Mouse (Mus musculus) embryonic stem cell, embryonic (primary cell): ENCODE results near the gene Aldob.
"Not testable (repeated sequence)": the region's sequence is repeated elsewhere in the genome, so short reads cannot be mapped to it uniquely, and the experiment has no call there.

Experiments
- CTCF ChIA-PET, 4 experiments: fragments of 300-600 bp in 2 of 4; fragments of 350-600 bp in 2 of 4; sonication (Branson Sonifier 250); formaldehyde crosslinking; loops; one replicate each; lab custom pipeline; 2022; ENCODE audit warnings: inconsistent platforms in 2 of 4; lab: Charles Lee
- POLR2A ChIA-PET, 4 experiments: fragments of 300-600 bp in 2 of 4; fragments of 350-600 bp in 2 of 4; sonication (Branson Sonifier 250); formaldehyde crosslinking; loops; one replicate each; lab custom pipeline; 2022; ENCODE audit warnings: antibody characterized with exemption in 4 of 4, inconsistent platforms in 1 of 4; lab: Charles Lee

The Aldob gene

DNA sequence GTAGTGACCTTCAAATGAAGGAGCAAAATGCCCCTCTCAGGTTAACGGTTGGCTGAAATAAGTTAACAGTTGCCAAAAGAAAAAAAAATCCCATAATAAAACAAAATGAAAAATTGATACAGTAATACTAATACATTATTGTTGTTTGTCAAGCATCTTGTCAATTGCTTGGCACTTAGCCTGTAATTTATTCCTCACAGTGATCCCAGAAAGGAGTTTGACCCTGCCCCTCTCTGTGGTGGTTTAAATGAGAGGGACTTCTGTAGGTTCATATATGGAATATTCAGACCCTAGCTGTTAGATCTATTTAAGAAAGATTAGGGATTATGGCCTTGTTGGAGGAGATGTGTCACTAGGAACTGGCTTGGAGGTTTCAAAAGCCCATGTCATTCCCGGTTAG lies 3.3 kb downstream of the Aldob start:
- POLR2A ChIA-PET, result no interaction called here
- CTCF ChIA-PET, result no interaction called here

DNA sequence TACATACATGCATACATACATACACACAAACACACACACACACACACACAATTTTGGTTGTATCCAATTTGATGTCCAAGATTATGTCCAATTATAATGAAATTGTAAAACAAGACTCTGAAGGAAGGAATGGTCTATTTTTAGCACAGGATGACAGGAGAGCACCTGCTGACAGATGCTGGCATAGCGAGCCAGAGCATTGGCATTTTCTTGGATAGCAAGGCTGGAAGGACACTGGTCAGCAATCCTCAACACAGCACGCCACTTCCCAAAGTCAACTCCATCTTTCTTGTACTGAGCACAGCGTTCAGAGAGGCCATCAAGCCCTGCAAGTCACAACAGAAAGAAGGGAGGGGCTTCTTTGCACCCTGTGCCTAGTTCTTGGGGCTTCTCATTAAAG lies 8.4 kb downstream of the Aldob start:
- ChIA-PET POLR2A (no interaction called here), CTCF (no interaction called here)

DNA sequence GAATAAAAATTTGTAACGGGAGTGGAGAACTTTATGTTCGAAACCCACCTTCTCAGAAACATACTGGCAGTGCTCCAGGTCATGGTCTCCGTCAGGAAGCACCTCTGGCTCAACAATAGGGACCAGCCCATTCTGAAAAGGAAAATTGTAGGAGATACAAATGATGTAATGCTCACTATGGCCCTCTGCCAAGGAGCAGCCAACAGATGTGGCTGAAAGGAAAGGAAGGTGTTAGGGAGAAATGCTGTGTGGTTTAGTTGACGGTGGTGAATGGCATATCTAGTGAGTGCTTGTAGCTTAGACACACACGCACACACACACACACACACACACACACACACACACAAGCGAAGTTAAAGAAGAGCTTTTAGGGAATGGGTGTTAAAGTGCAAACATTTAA lies 9.7 kb downstream of the Aldob start:
- POLR2A ChIA-PET, result no interaction called here

DNA sequence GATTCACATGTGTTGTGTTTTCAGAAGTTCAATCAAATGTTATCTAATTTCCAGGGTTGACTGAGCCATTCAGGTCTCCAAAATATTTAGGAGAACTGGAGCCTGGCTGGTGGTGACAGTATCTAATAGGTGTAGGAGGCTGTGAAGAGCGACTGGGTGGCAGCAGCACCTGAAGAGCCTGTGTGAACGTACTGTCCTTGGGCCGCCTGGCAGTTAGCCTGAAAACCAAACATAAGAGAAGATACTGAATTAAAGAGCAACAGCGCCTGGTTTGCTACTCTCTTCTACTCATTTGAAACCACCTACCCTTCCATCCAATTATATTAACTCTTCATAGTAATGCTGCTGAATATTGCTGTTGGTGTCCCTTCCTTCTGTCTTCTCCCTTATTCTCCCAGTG lies 12.7 kb downstream of the Aldob start:
- CTCF ChIA-PET, result no interaction called here
- POLR2A ChIA-PET, result interaction anchor here in 1 of 4 experiments (1.2 kb wide), 1 partner anchor 16 kb away, joined by 4 read pairs; the partner anchor contains the start of genes Mrpl50 and Zfp189

More for the DNA sequence above, 9.7 kb downstream of the Aldob start:
- CTCF ChIA-PET, result no interaction called here

DNA sequence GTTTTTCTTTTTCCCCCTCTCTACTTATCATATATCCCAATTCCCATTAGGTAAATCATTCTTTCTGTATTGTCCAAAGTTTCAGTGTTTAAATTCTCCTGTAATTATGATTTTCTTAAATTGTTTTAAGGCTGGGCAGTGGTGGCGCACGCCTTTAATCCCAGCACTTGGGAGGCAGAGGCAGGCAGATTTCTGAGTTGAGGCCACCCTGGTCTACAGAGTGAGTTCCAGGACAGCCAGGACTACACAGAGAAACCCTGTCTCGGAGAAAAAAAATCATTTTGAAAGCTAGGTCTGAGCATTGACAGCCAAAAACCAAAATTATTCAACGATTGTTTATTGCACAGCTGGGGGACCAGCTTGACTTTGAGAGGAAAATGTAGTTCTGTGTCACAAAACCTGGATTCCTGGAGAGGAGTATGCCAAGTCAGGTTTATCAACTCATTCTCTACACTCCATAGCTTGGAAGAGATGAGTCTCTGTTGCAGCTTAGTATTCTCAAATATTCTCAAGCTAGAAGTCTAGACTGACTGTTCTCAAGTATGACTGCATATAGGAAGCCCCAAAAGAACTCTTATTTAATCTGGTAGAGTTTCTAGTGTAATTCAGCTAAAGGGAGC lies 13.6 kb downstream of the Aldob start:
- ChIA-PET POLR2A (interaction anchor here in 2 of 4 experiments (1.1 to 1.2 kb wide), 2 partner anchors 11 to 15 kb away, joined by 3 to 4 read pairs; partner anchors contain the start of genes Mrpl50 (in 1 of the 2) and Zfp189 (in 1 of the 2)), CTCF (no interaction called here)

DNA sequence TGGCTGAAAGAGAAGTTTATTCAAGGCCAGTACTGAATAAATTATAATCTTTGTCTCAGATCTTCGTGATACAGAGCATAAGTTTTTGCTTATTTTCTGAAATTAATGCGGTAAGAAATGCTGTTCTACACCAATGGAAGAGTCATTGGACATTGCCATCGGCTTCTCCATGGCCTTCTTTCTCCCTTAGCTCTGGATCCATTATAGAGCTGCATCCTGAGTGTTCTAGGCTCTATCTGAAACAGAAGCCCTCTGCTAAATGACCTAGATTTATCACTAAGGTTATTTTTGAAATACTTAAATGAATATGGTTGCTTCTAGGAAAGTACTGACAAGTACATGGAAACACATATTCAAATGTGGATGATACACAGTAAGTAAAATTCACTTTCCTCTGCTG lies 14.3 kb downstream of the Aldob start:
- POLR2A ChIA-PET, result no interaction called here
- CTCF ChIA-PET, result no interaction called here

DNA sequence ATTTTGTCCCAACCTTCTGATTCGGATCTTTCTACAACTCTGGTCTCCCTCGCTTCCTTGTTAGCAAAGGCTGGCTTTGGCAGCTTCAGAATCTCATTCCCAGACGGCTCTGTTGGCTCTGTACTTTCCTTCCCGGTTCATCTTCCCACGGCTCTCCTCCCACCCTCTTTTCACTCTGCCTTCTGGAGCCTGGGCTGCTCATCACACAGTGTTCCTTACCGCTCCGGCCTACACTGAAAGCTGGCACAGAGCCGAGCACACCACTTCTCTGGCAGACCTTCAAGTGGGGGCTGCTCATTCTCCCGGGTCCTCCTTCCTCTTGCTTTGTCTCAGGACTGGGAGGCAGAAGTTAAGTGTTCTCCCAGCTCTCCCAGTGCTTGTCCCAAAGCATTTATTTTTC lies 26.8 kb downstream of the Aldob start:
- POLR2A ChIA-PET, result no interaction called here
- CTCF ChIA-PET, result no interaction called here

DNA sequence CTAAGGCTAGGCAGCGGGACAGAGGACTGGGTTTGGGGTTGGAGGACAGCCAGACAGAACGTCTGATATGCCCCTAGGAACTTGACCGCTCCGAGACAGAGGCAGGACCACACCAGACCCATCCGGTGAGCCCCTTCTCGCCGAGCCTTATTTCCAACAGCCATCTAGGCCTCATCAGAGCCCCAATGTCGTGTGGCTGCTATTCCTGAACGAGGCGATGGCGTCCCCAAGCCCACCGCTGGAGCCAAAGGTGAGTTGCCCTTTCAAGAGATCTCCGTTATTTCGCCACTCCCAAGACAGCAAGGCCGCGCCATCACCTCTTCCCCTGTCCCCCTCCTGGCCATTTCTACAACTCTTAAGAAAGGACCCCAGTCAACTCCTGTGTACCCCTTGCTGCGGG lies 28.0 kb downstream of the Aldob start:
- CTCF ChIA-PET, result interaction anchor here in 2 of 4 experiments (0.8 to 1.0 kb wide), 3 partner anchors 54 to 1242 kb away, joined by 3 to 4 read pairs (median 3); partner anchors contain the start of genes Erp44 (in 1 of the 2) and Invs (in 1 of the 2)
- POLR2A ChIA-PET, result interaction anchor here in 3 of 4 experiments (0.5 to 1.9 kb wide), 26 partner anchors 8 to 153 kb away, joined by 3 to 29 read pairs (median 4); partner anchors contain the start of genes Rnf20 (in 3 of the 3), Baat (in 2 of the 3), Acnat1 (in 1 of the 3) and Tmem246 (in 1 of the 3)

DNA sequence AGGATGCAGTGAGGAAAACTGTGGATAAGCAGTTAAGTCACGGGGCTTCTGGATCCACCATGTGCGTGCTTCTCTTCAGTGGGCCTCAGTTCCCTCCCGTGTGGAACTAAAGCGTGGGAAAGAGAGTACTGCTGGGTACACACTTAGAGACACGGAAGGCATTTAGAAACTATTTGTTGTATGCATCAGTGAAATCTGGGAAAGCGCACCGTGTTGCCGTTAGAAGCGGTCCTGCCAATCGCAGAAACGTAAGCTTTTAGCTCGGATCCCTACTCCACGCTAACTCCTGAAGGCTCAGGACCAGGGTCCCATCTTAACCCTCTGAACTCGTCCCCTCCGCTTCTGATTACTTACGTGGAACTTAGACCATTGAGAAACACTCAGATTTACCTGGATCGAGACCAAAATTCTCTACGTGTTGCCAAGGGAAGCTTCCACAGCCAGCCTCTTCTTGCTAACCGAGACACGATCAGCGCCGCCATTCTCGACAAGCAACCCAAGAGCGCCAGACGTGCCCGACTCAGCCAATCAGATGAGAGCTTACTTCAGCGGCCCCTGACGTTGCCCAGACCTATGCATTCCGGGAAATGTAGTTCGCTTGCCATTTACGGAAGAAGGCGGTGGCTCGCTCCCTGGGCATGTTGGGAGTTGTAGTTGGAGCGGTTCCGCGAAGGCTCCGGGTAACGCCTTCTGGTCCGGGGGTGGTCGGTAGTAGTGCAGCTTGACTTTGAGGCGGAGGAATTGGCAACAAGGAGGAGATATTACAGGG lies 28.6 kb downstream of the Aldob start, which contains the start of the genes Mrpl50 and Zfp189:
Gene Mrpl50 (minus strand): TSS at position 522 of the 769 bp plus-strand sequence.
Gene Zfp189 (plus strand): TSS at position 605 of the 769 bp plus-strand sequence.
- ChIA-PET CTCF (interaction anchor here in 2 of 4 experiments (0.8 to 1.0 kb wide), 5 partner anchors 22 to 1241 kb away, joined by 3 to 6 read pairs (median 3); partner anchors contain the start of genes Erp44 (in 1 of the 2) and Invs (in 1 of the 2)), POLR2A (interaction anchor here in 3 of 4 experiments (0.5 to 1.9 kb wide), 30 partner anchors 9 to 1047 kb away, joined by 3 to 29 read pairs (median 4); partner anchors contain the start of genes Rnf20 (in 3 of the 3), Baat (in 2 of the 3), Acnat1 (in 1 of the 3) and Tex10 (in 1 of the 3))

DNA sequence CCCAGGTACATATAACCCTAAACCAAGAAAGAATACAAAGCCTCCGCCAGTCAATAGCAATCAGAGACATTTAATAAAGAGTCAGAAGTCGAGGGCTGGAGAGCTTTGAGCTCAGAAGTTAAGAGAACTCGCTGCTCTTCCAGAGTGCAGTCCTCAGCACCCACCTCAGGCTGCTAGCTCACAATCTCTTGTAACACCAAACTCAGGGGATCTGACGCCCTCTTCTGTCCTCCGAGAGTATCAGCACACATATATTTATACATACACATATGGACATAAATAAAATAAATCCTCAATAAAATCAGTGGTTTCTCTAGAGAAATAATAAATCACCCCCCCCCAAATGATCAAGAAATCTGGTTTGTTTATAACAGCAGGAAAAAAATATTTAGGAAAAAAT lies 29.9 kb downstream of the Aldob start:
- ChIA-PET CTCF (interaction anchor here (0.6 to 1.1 kb wide), 9 partner anchors 8 to 1038 kb away, joined by 3 to 15 read pairs (median 3); no protein-coding TSS in a partner anchor), POLR2A (interaction anchor here in 3 of 4 experiments (0.6 to 1.9 kb wide), 8 partner anchors 12 to 291 kb away, joined by 3 to 7 read pairs (median 4); partner anchors contain the start of genes Rnf20 (in 2 of the 3) and Baat (in 1 of the 3))

DNA sequence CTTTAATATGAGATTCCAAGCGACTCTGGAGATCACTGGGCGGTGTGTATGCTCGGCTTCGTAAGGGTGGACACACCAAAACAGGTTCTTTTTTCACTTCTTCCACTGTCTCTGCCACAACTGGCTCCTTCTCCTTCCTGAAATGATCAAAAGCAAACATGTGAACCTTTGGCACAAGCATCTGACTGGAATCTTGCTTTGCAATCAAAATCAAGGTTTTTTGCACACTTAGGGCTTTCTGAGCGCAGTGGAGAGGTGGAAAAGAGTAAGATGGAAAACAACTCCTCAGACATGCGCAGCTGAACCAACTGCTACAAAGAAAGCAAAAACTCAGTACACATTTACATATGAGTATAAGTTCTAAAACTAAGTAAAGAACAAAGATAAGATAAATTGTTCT lies 34.9 kb downstream of the Aldob start:
- POLR2A ChIA-PET, result interaction anchor here in 1 of 4 experiments (1.4 kb wide), 1 partner anchor 11 kb away, joined by 5 read pairs; no protein-coding TSS in a partner anchor
- CTCF ChIA-PET, result interaction anchor here in 1 of 4 experiments (0.6 kb wide), 1 partner anchor 1485 kb away, joined by 3 read pairs; no protein-coding TSS in a partner anchor

DNA sequence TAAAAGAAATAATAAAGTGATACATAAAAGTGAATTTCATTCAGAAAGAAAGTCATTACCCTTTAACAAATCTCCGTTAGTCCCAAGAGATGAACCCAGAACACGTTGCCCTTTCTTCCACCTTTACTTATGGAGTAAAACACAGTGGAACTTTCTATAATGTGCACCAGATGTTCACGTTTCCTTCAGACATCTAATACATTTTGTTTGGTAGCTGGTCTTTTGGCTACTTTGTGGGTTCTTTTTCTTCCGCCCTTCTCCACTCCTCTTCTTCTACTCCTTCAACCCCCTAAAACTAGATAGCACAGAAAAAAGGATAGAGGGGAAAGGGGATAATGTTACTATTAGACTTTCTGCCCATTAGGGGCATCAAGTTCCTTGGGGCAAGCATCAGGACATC lies 36.7 kb downstream of the Aldob start:
- POLR2A ChIA-PET, result no interaction called here
- CTCF ChIA-PET, result no interaction called here

DNA sequence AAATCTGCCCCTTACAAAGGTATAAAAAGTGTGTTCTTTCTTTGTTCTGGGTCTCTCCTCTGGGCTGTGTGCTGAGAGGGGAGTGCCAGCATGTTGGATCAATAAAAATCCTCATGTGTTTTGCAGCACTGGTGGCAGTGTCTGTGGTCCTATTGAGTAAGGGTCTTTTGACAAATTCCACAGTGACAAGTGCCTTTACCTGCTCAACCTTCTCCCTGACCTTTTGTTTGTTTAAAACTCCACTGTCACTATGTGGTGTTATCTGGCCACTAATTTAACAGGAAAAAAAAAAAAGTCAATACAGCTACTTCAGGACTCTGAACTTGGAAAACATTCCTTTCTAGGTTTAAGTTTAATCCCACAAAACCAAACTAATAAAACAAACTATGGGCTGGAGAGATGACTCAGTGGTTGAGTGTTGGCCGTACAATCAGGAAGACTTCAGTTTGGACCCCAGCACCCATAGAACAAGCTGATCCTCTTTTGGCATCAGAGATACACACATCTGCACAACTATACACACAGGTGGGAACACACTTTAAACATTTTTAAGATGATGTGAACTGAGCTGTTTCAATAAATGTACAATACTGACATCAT lies 39.0 kb downstream of the Aldob start:
- POLR2A ChIA-PET, result interaction anchor here in 2 of 4 experiments (0.6 to 0.7 kb wide), 2 partner anchors 53 to 124 kb away, joined by 3 read pairs; no protein-coding TSS in a partner anchor
- CTCF ChIA-PET, result not testable (repeated sequence)

DNA sequence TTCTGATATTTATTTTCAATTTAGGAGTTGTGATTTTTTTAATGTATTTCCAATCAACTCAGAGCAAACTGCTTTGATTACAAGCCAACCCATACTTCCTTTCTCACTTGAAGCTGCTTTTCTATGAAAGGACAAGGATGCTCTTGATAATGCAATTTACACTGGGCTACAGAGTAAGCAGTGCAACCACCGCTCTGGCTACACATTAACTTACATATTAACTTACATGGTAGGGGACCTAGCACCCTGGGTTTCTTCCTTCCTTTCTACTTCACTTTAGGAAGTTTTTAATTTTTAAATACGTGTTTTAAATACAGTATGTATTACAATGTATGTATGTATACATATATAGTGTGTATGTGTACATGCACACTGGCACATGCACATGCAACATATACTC lies 40.2 kb downstream of the Aldob start:
- POLR2A ChIA-PET, result no interaction called here
- CTCF ChIA-PET, result no interaction called here

DNA sequence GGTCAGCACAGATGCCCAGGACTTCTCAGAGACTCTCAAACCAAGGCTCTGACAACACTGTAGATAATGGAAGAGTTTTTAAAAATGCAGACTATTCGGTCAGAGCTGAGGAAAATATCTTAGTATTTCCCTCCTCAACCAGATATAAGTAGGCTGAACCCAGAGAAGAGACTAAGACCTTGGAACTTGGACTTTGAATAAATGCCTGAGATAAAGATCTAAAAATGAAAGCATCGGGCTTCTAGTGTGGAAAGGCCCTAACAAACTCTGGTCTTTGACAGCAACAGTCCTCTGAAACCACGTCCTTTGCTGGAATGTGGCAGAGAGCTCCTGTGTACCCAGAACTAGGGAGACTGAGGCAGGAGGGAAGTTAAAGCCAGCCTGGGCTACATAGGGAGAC lies 43.0 kb downstream of the Aldob start, which contains the start of gene Baat:
Gene Baat (minus strand): TSS at position 172 of the 400 bp plus-strand sequence.
- CTCF ChIA-PET, result no interaction called here
- POLR2A ChIA-PET, result interaction anchor here in 2 of 4 experiments (1.3 to 1.8 kb wide), 3 partner anchors 9 to 15 kb away, joined by 3 to 5 read pairs (median 5); partner anchors contain the start of genes Mrpl50 (in 2 of the 2) and Zfp189 (in 2 of the 2)

DNA sequence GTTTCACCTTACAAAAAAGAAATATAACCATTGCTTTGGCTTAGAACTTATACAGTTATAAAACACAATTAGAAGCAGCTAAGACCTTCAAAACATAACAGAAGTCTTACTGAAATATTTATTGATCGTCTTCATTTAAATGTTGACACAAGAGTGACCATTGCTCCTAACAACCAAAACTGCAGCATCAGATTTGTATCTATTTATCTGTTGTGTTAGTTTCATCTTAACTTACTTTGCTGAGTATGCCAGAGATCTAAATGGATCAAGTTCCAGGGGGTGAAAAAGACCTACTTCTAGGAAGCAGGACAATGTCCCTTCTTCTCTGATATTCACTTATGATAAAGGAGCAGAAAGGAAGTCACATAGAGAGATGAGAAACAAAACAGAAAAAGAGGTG lies 45.8 kb downstream of the Aldob start:
- ChIA-PET POLR2A (no interaction called here), CTCF (no interaction called here)
